Mouse (Mus musculus) neural tube, embryonic 13.5 days (tissue): ENCODE results near the gene Knstrn. TPM values are rescaled to one million over a fixed set of nuclear protein-coding genes. Genes with fewer than 3 reads are reported as not detected.

Experiments used
- ATAC-seq: fragments of 200-750 bp; cut with Nextera tagmentation; 2 replicates; pipeline ENCODE4 v1.8.0; 2017; ENCODE audit warnings: low read depth, mild to moderate bottlenecking, moderate TSS enrichment, moderate library complexity
- H3K27ac ChIP-seq: fragments of 300-500 bp; sonication (generic); replicated peaks from 2 replicates; pipeline ENCODE4 v1.5.1; 2015; ENCODE audit warnings: moderate library complexity, mild to moderate bottlenecking, inconsistent platforms
- H3K27me3 ChIP-seq: fragments of 300-500 bp; sonication (generic); 2 replicates; pipeline ENCODE4 v1.6.1; 2015; ENCODE audit warnings: mild to moderate bottlenecking, inconsistent platforms
- H3K36me3 ChIP-seq: fragments of 300-500 bp; sonication (generic); 2 replicates; pipeline ENCODE4 v1.6.1; 2015; ENCODE audit warnings: mild to moderate bottlenecking, inconsistent platforms
- H3K4me1 ChIP-seq: fragments of 300-500 bp; sonication (generic); replicated peaks from 2 replicates; pipeline ENCODE4 v1.6.1; 2015; ENCODE audit warnings: inconsistent platforms
- H3K4me2 ChIP-seq: fragments of 300-500 bp; sonication (generic); 2 replicates; pipeline ENCODE4 v1.6.1; 2015; ENCODE audit warnings: inconsistent platforms, mild to moderate bottlenecking, moderate library complexity
- H3K4me3 ChIP-seq: fragments of 300-500 bp; sonication (generic); 2 replicates; pipeline ENCODE4 v1.5.1; 2015; ENCODE audit warnings: mild to moderate bottlenecking, inconsistent platforms
- H3K9ac ChIP-seq: fragments of 300-500 bp; sonication (generic); 2 replicates; pipeline ENCODE4 v1.6.1; 2015; ENCODE audit warnings: moderate library complexity, mild to moderate bottlenecking, inconsistent platforms
- H3K9me3 ChIP-seq: fragments of 300-500 bp; sonication (generic); 2 replicates; pipeline ENCODE4 v1.6.1; 2016; ENCODE audit warnings: inconsistent platforms
- WGBS: fragments of 180-500 bp; shearing (Covaris S2); methylation state at CpG from one replicate; pipeline ENCODE4 v1.1.7; 2015; 5-methylcytosine and 5-hydroxymethylcytosine counted together
- polyA plus RNA-seq: library from polyadenylated mRNA; unstranded; fragments of >200 nt; fragmentation: Nextera tagmentation; extraction: Ambion mirVana; gene quantifications from 2 replicates; pipeline ENCODE4 v1.2.1, GENCODE M21; 2015

Knstrn gene
- polyA plus RNA-seq, 1 experiment from 2014 or later, result 23.8 TPM

- Histone ChIP-seq H3K9me3 (no peaks in the 10 kb centered on the region), H3K9ac (no peak overlapping the region), H3K36me3 (peaks cover 57% of the 10 kb centered on the region), H3K4me2 (no peak overlapping the region), H3K4me3 (no peak overlapping the region), H3K27ac (no peak overlapping the region), H3K27me3 (no peaks in the 10 kb centered on the region), H3K4me1 (no peaks in the 10 kb centered on the region)
- ATAC-seq, result no peak
- WGBS, result 89% methylated on average over 8 of the region's 8 CpGs
Measured at GRCm38 (mm10) chr2:118875316-118875715, 61.5 kb downstream of the Knstrn start.

GRCm38 (mm10) chr2:118876453-118876852 lies 62.6 kb downstream of the Knstrn start:
- Histone ChIP-seq H3K27me3 (no peaks in the 10 kb centered on the region), H3K4me3 (no peak overlapping the region), H3K4me1 (no peaks in the 10 kb centered on the region), H3K4me2 (no peak overlapping the region), H3K36me3 (peaks cover 53% of the 10 kb centered on the region), H3K9ac (no peak overlapping the region), H3K9me3 (no peaks in the 10 kb centered on the region), H3K27ac (no peak overlapping the region)
- 96% methylated on average over 9 of the region's 9 CpGs for WGBS
- ATAC-seq, result no peak

GRCm38 (mm10) chr2:118881019-118881418 lies 67.2 kb downstream of the Knstrn start:
- Histone ChIP-seq H3K9ac (0 out of 2 replicates have a peak overlapping the region, but pooled peaks have one; percentile 12), H3K4me3 (no peak overlapping the region), H3K9me3 (no peaks in the 10 kb centered on the region), H3K36me3 (peaks cover 29% of the 10 kb centered on the region), H3K4me2 (no peak overlapping the region), H3K4me1 (peaks cover 5% of the 10 kb centered on the region), H3K27ac (no peak overlapping the region), H3K27me3 (peaks cover 11% of the 10 kb centered on the region)
- 82% methylated on average over 4 of the region's 4 CpGs for WGBS
- no peak for ATAC-seq

GRCm38 (mm10) chr2:118881956-118882355 lies 68.2 kb downstream of the Knstrn start:
- Histone ChIP-seq H3K27me3 (peaks cover 16% of the 10 kb centered on the region), H3K4me3 (no peak overlapping the region), H3K27ac (no peak overlapping the region), H3K36me3 (peaks cover 19% of the 10 kb centered on the region), H3K9ac (no peak overlapping the region), H3K4me2 (no peak overlapping the region), H3K9me3 (no peaks in the 10 kb centered on the region), H3K4me1 (peaks cover 5% of the 10 kb centered on the region)
- no peak for ATAC-seq
- 86% methylated on average over 5 of the region's 5 CpGs for WGBS

DNA sequence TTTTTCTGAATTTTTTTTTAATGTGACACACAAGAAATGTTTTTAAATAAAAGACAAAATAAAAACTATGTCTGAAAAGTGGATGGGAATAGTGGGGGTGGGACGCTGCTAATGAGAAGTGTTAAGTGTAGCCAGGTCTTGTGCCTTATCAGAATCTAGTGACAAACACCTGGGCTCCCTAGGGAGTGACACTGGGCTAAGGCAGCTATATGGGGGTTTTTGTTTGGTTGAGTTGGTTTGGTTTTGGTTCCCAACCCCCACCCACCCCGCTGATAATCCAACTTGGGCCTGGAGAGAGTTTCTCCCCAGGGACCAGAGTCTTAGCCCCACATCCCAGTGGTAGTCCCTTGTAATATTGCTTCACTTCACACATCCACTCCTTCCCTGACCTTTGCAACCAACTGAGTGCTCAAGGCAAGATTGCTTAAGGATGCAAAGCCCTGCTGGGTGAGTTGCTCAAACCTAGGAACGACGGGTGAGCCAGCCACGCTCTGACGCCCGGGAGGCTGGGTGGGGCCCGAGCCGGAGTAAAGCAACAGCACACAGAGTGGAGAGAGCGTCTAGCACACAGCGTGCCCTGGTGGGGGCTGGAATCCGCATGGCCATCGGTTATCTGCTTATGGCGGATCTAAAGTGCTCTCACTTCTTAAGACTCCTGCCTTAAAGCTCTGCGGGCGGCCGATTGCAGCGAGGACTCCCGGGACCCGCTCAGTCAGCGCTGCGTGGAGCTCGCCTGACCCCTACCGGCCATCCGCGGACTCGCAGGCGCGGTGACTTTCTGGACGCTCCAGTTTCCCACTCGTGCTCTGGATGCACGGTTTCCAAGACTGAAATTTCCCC lies 69.3 kb downstream of the Knstrn start:
- Histone ChIP-seq H3K27me3 (peaks cover 16% of the 10 kb centered on the region), H3K9ac (peak overlapping the region; percentile 60), H3K4me2 (peak overlapping the region; percentile 71), H3K27ac (no peak overlapping the region), H3K4me1 (peaks cover 5% of the 10 kb centered on the region), H3K9me3 (no peaks in the 10 kb centered on the region), H3K4me3 (peak overlapping the region; percentile 35), H3K36me3 (peaks cover 10% of the 10 kb centered on the region; the same call in 1 of the 2 replicates)
- WGBS, result 3% methylated on average over 32 of the region's 32 CpGs
- peak; percentile 86 for ATAC-seq

DNA sequence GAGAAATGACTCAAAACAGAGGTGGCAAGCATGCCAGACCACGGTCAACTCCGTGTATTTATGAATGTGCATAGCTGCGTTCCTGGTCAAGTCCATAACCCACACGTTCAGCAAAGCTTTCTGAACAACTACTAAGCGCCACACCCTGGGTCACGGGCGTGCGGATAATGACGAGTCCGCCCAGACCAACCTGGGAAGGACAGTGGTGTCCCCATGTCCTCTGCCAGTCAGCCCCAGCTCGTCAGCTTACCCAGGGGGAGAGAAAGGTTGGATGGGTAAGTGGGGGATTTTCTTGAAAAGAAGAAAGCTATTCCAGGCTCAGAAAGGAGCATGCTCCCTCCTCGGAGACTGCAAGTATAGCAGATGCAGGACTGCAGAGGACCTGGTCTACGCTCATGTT lies 73.6 kb downstream of the Knstrn start:
- Histone ChIP-seq H3K9ac (no peak overlapping the region), H3K4me3 (no peak overlapping the region), H3K9me3 (no peaks in the 10 kb centered on the region), H3K27me3 (peaks cover 23% of the 10 kb centered on the region), H3K36me3 (no peaks in the 10 kb centered on the region), H3K4me2 (no peak overlapping the region), H3K4me1 (peaks cover 5% of the 10 kb centered on the region), H3K27ac (no peak overlapping the region)
- WGBS, result 82% methylated on average over 13 of the region's 13 CpGs
- no peak for ATAC-seq

GRCm38 (mm10) chr2:118887845-118888548 lies 74.2 kb downstream of the Knstrn start:
- Histone ChIP-seq H3K9ac (no peak overlapping the region), H3K27me3 (peaks cover 29% of the 10 kb centered on the region), H3K36me3 (no peaks in the 10 kb centered on the region), H3K4me1 (peaks cover 3% of the 10 kb centered on the region), H3K4me3 (no peak overlapping the region), H3K4me2 (no peak overlapping the region), H3K27ac (no peak overlapping the region), H3K9me3 (no peaks in the 10 kb centered on the region)
- WGBS, result 39% methylated on average over 14 of the region's 14 CpGs
- ATAC-seq, result no peak

- H3K9me3 ChIP-seq, result no peaks in the 10 kb centered on the region
- H3K4me2 ChIP-seq, result no peak overlapping the region
- no peak overlapping the region for H3K27ac ChIP-seq
- no peak for ATAC-seq
- peaks cover 50% of the 10 kb centered on the region for H3K27me3 ChIP-seq
- 86% methylated on average over 4 of the region's 4 CpGs for WGBS
- H3K4me3 ChIP-seq, result no peak overlapping the region
- no peak overlapping the region for H3K9ac ChIP-seq
- no peaks in the 10 kb centered on the region for H3K36me3 ChIP-seq
- peaks cover 4% of the 10 kb centered on the region for H3K4me1 ChIP-seq
Measured at GRCm38 (mm10) chr2:118891173-118891572, 77.4 kb downstream of the Knstrn start.

DNA sequence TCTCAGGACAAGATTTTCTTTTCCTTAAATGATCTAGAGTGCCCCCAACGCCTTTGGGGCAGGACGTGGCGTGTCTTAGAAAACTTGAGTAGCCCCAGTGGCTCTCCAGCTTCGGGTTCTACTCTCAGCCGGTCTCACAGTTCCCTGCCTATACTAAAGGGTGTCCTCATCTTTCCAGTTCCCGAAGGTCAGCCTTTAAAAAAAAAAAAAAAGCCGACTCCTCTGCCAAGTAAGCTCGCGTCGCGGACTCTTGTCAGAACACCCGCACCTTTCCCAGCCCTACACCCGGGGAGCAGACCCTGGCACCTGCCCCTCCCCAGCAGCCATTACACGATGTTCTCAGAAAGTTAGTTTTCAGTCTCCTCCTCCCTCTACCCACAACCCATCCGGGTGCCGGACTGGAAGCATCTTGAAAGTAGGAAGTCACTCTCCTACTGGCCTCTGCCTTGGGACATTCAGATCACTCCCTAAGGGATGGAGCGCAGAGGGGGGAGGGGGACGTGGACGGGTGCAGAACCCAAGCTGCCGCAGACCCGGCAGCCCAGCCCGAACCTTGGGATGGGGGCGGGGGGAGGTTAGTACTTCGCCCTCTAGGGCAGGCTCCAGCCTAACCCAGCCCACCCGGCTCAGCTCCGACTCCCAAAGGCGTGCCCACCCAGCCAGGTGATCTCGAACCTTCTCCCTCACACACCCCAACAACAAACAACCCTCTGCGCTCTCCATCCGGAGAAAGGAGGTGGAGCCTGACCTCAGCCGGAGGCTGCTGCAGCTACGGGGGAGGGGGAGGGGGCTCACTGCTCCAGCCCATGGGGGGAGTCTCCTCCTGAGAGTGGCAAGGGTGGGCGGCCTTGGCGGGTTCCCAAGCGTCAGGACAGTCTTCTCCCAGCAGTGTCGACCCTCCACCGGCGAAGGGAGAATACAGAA lies 82.4 kb downstream of the Knstrn start:
- no peaks in the 10 kb centered on the region for H3K9me3 ChIP-seq
- peak overlapping the region; percentile 59 for H3K9ac ChIP-seq
- no peaks in the 10 kb centered on the region for H3K36me3 ChIP-seq
- WGBS, result under 1% methylated on average over 38 of the region's 38 CpGs
- peaks cover 88% of the 10 kb centered on the region for H3K27me3 ChIP-seq
- H3K27ac ChIP-seq, result no peak overlapping the region
- peak overlapping the region; percentile 35 for H3K4me3 ChIP-seq
- H3K4me1 ChIP-seq, result peaks cover 43% of the 10 kb centered on the region
- H3K4me2 ChIP-seq, result peak overlapping the region; percentile 63
- ATAC-seq, result no peak

GRCm38 (mm10) chr2:118896914-118897291 lies 83.1 kb downstream of the Knstrn start:
- H3K27me3 ChIP-seq, result peaks cover 86% of the 10 kb centered on the region
- H3K9ac ChIP-seq, result peak overlapping the region; percentile 59
- H3K36me3 ChIP-seq, result no peaks in the 10 kb centered on the region
- ATAC-seq, result no peak
- H3K9me3 ChIP-seq, result no peaks in the 10 kb centered on the region
- no peak overlapping the region for H3K27ac ChIP-seq
- H3K4me1 ChIP-seq, result peaks cover 43% of the 10 kb centered on the region
- H3K4me2 ChIP-seq, result peak overlapping the region; percentile 63
- 1% methylated on average over 13 of the region's 13 CpGs for WGBS
- H3K4me3 ChIP-seq, result peak overlapping the region; percentile 35

DNA sequence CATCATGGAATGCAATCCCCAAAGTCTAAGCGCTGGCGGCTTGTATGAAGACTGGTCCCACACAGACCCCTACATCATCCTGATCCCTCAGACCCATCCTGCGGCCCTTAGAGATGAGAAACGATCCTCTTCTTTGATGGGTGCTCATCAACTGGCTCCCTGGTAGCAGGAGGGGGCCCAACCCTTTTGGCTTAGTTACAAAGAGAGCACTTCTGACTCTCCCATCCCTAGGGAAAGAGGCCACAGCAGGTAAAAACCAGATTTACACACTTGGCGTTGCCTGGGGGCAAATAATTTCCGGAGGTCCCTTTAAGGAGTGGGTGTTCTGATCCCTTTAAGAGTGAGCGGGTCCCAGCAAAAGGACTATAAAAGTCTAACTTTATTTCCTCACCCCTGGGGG lies 83.6 kb downstream of the Knstrn start:
- Histone ChIP-seq H3K36me3 (no peaks in the 10 kb centered on the region), H3K27ac (no peak overlapping the region), H3K4me1 (peaks cover 43% of the 10 kb centered on the region), H3K9me3 (no peaks in the 10 kb centered on the region), H3K9ac (peak overlapping the region; percentile 59; the same call in 1 of the 2 replicates), H3K4me2 (peak overlapping the region; percentile 63), H3K4me3 (peak overlapping the region; percentile 35), H3K27me3 (peaks cover 82% of the 10 kb centered on the region)
- ATAC-seq, result no peak
- 3% methylated on average over 7 of the region's 7 CpGs for WGBS
